Mouse (Mus musculus) right cerebral cortex, postnatal 10 days (tissue): ENCODE measurements at regions not wholly inside any gene's neighbourhood (a gene's known extent, or its start where the extent isn't known, plus 50 kb on each side); places are given as distances from the start of the nearest gene placed in this dataset.

Experiments
- DNase-seq, 2 experiments: peaks; one replicate each; pipeline ENCODE4 v3.0.0; 2021; ENCODE audit warnings: low spot score in 2 of 2

GRCm38 (mm10) chr9:73319704-73320307 is 206.6 kb downstream of the Rsl24d1 start:
- no peak for DNase-seq

DNA sequence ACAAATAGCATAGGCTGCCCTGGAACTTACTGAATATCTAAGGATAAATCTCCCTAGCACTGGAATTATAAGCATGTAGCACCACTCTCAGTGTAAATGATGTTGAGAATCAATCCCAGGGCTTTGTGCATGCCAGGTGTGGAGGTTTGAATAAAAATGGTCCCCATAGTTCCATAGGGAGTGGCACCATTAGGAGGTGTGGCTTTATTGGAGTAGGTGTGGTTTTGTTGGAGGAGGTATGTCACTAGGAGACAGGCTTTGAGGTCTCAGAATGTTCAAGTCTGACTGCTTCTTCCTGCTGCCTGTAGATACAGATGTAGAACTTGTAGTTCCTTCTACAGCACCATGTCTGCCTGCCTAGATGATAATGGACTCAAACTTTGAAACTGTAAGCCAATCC is 217.8 kb downstream of the Rsl24d1 start:
- DNase-seq: no peak

- no peak for DNase-seq
Measured at GRCm38 (mm10) chr9:73336039-73336438, 222.8 kb downstream of the Rsl24d1 start.

GRCm38 (mm10) chr9:73337045-73337740 is 224.0 kb downstream of the Rsl24d1 start:
- DNase-seq: no peak

DNA sequence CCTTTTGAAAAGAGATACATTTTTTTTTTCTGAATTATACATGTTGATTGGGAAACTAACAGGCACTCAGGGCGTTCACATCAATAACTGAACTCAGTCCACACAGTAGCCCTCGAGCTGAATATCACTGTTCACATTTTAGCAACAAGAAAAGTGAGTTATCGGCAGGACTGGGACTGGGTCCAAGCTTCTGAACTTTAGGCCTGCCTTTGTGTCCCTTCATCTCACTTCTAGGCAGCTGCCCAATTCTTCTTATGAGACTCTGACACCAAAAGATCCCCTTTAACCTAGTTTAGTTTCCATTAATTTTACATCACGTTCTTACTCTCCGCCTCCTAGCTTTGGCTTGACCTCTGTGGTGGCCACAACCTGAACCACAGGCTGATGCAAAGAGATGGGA is 242.7 kb downstream of the Rsl24d1 start:
- no peak for DNase-seq

DNA sequence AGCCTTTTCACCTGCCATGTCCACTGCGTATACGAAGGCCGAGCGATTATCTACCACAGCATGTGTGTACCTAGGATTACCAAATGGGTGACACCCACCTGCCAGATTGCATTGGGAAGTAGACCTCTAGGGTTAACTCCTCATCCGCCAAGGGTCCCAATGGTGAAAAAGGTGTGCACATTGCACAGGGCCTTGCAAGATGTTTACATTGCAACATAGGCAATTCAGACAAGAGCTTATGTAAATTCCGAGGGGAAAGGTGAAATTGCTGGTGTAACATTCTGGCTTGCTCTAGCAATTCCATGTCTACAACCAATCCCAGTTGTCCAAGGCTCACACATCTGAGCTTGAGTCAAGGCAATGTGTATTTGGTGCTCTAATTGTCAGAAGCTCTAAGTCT is 245.7 kb downstream of the Rsl24d1 start:
- DNase-seq: no peak

- no peak for DNase-seq
Measured at GRCm38 (mm10) chr9:73380768-73381167, 267.5 kb downstream of the Rsl24d1 start.

DNA sequence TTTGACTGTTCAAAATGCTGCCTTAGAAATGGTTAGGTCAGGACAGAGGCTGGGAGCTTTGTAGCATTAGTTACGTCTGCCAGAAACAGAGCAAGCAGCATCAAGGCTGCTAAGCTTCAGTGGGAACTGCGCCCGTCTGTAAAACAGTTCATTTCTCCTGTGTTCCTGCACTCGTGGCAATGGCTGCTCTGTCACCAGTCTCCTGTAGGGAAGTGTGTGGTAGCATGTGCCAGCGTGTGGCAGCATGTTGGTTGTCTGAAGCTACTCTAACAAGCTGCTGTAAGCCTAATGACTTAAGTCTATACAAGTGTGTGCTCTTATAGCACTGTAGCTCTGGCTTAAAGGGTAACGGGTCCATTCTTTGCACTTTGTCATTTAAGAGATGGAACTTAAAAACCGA is 278.8 kb downstream of the Rsl24d1 start:
- peak in 1 of 2 experiments; percentile 23 for DNase-seq

GRCm38 (mm10) chr9:73413367-73413930 is 300.2 kb downstream of the Rsl24d1 start:
- no peak for DNase-seq

GRCm38 (mm10) chr9:73416084-73416777 is 303.0 kb downstream of the Rsl24d1 start:
- DNase-seq: no peak
